Mouse (Mus musculus) MEL (cell line): ENCODE data around the gene Syt7. TPM values are rescaled to one million over a fixed set of nuclear protein-coding genes. Genes with fewer than 3 reads are reported as not detected.

Source experiments
- DNase-seq: peaks from one replicate; pipeline ENCODE4 v3.0.0; 2011; ENCODE audit warnings: low read depth, low spot score
- H3K27ac ChIP-seq: 2 replicates; pipeline ENCODE4 v1.5.1; 2012; ENCODE audit warnings: low read depth, mild to moderate bottlenecking, control low read depth, low read length, moderate library complexity; ENCODE audit not compliant: control insufficient read depth
- H3K27me3 ChIP-seq, 2 experiments: fragments of 150-350 bp in 1 of 2; sonication (generic) in 1 of 2; 2 replicates each; pipeline ENCODE4 v1.6.1; 2012; ENCODE audit warnings: low read length in 2 of 2, mild to moderate bottlenecking in 2 of 2, improper control_type of control experiment in 1 of 2, moderate library complexity in 1 of 2; ENCODE audit not compliant: insufficient read depth in 2 of 2, control insufficient read depth in 1 of 2
- H3K36me3 ChIP-seq, 2 experiments: 2 replicates each; pipeline ENCODE4 v1.6.1; 2012 to 2014; ENCODE audit warnings: low read length in 2 of 2, improper control_type of control experiment in 1 of 2, inconsistent platforms in 1 of 2, mild to moderate bottlenecking in 1 of 2; ENCODE audit not compliant: insufficient read depth in 2 of 2, control insufficient read depth in 1 of 2
- H3K4me1 ChIP-seq, 2 experiments: fragments of 150-350 bp in 1 of 2; sonication (generic) in 1 of 2; 2 replicates each; pipeline ENCODE4 v1.6.1; 2012; ENCODE audit warnings: low read length in 2 of 2, improper control_type of control experiment in 1 of 2, mild to moderate bottlenecking in 1 of 2; ENCODE audit not compliant: insufficient read depth in 2 of 2, control insufficient read depth in 1 of 2
- H3K4me3 ChIP-seq, 2 experiments: fragments of 150-350 bp in 1 of 2; sonication (generic) in 1 of 2; 2 replicates each; pipeline ENCODE4 v1.5.1; 2012; ENCODE audit warnings: low read depth in 2 of 2, low read length in 2 of 2, mild to moderate bottlenecking in 2 of 2, moderate library complexity in 2 of 2, control low read depth in 1 of 2, improper control_type of control experiment in 1 of 2; ENCODE audit not compliant: control insufficient read depth in 1 of 2, insufficient read depth in 1 of 2
- H3K79me2 ChIP-seq: 2 replicates; pipeline ENCODE4 v1.6.1; 2012; ENCODE audit warnings: mild to moderate bottlenecking, low read length, moderate library complexity; ENCODE audit not compliant: control insufficient read depth, poor library complexity, insufficient read depth
- H3K9ac ChIP-seq: 2 replicates; pipeline ENCODE4 v1.6.1; 2012; ENCODE audit warnings: low read depth, mild to moderate bottlenecking, control low read depth, low read length, moderate library complexity; ENCODE audit not compliant: control insufficient read depth, poor library complexity, severe bottlenecking
- H3K9me3 ChIP-seq: fragments of 150-350 bp; sonication (generic); replicated peaks from 2 replicates; pipeline ENCODE4 v1.6.1; 2012; ENCODE audit warnings: mild to moderate bottlenecking, low read length, improper control_type of control experiment, moderate library complexity; ENCODE audit not compliant: insufficient read depth
- BHLHE40 ChIP-seq: IDR thresholded peaks from 2 replicates; pipeline ENCODE4 v1.6.1; 2012; ENCODE audit warnings: low read depth, mild to moderate bottlenecking, inconsistent platforms, low read length, improper control_type of control experiment, borderline replicate concordance
- CHD2 ChIP-seq: IDR thresholded peaks from 2 replicates; pipeline ENCODE4 v1.6.1; 2011; ENCODE audit warnings: low read length, improper control_type of control experiment
- CTCF ChIP-seq, 3 experiments: IDR thresholded peaks in 2 of 3; conservative IDR thresholded peaks in 1 of 3; 2 replicates each; pipeline ENCODE4 v1.5.1; 2011 to 2012; ENCODE audit warnings: low read length in 3 of 3, low read depth in 2 of 3, mild to moderate bottlenecking in 2 of 3, improper control_type of control experiment in 1 of 3, inconsistent platforms in 1 of 3, mixed read lengths in 1 of 3, moderate library complexity in 1 of 3; ENCODE audit not compliant: control insufficient read depth in 1 of 3, insufficient read depth in 1 of 3, poor library complexity in 1 of 3, severe bottlenecking in 1 of 3
- E2F4 ChIP-seq: IDR thresholded peaks from 2 replicates; pipeline ENCODE4 v1.6.1; 2011; ENCODE audit warnings: low read depth, low read length, improper control_type of control experiment, borderline replicate concordance
- EP300 ChIP-seq, 2 experiments: IDR thresholded peaks; 2 replicates each; pipeline ENCODE4 v1.6.1; 2011; ENCODE audit warnings: improper control_type of control experiment in 2 of 2, low read length in 2 of 2, low read depth in 1 of 2, mild to moderate bottlenecking in 1 of 2
- GABPA ChIP-seq: IDR thresholded peaks from 2 replicates; pipeline ENCODE4 v1.6.1; 2012; ENCODE audit warnings: low read depth, mild to moderate bottlenecking, inconsistent platforms, low read length, improper control_type of control experiment, moderate library complexity
- HCFC1 ChIP-seq: IDR thresholded peaks from 2 replicates; pipeline ENCODE4 v1.6.1; 2012; ENCODE audit warnings: low read depth, mild to moderate bottlenecking, inconsistent platforms, low read length, improper control_type of control experiment, moderate library complexity
- JUND ChIP-seq: IDR thresholded peaks from 2 replicates; pipeline ENCODE4 v1.6.1; 2011; ENCODE audit warnings: low read depth, mild to moderate bottlenecking, improper control_type of control experiment, low read length
- MAFK ChIP-seq: IDR thresholded peaks from 2 replicates; pipeline ENCODE4 v1.6.1; 2011; ENCODE audit warnings: low read depth, mild to moderate bottlenecking, low read length, improper control_type of control experiment, borderline replicate concordance
- MAX ChIP-seq: IDR thresholded peaks from 2 replicates; pipeline ENCODE4 v1.6.1; 2011; ENCODE audit warnings: low read length, improper control_type of control experiment
- MXI1 ChIP-seq: IDR thresholded peaks from 2 replicates; pipeline ENCODE4 v1.6.1; 2011; ENCODE audit warnings: mild to moderate bottlenecking, low read depth, low read length, improper control_type of control experiment
- MYB ChIP-seq: IDR thresholded peaks from 2 replicates; pipeline ENCODE4 v1.6.1; 2011; ENCODE audit warnings: mild to moderate bottlenecking, low read depth, low read length, improper control_type of control experiment
- NELFE ChIP-seq: IDR thresholded peaks from 2 replicates; pipeline ENCODE4 v1.6.1; 2011; ENCODE audit warnings: low read depth, low read length, improper control_type of control experiment
- POLR2AphosphoS5 ChIP-seq: IDR thresholded peaks from 2 replicates; pipeline ENCODE4 v1.6.1; 2012; ENCODE audit warnings: low read depth, borderline replicate concordance, mild to moderate bottlenecking, inconsistent platforms, low read length, moderate library complexity, mixed read lengths
- RAD21 ChIP-seq: IDR thresholded peaks from 2 replicates; pipeline ENCODE4 v1.6.1; 2011; ENCODE audit warnings: mild to moderate bottlenecking, low read depth, low read length, improper control_type of control experiment
- RCOR1 ChIP-seq: IDR thresholded peaks from 2 replicates; pipeline ENCODE4 v1.6.1; 2012; ENCODE audit warnings: low read depth, mild to moderate bottlenecking, inconsistent platforms, low read length, improper control_type of control experiment
- SIN3A ChIP-seq: IDR thresholded peaks from 2 replicates; pipeline ENCODE4 v1.6.1; 2012; ENCODE audit warnings: low read length, improper control_type of control experiment, inconsistent platforms
- SMC3 ChIP-seq: IDR thresholded peaks from 2 replicates; pipeline ENCODE4 v1.6.1; 2011; ENCODE audit warnings: low read depth, low read length, improper control_type of control experiment
- ZNF384 ChIP-seq: IDR thresholded peaks from 2 replicates; pipeline ENCODE4 v1.6.1; 2012; ENCODE audit warnings: low read depth, mild to moderate bottlenecking, inconsistent platforms, low read length, improper control_type of control experiment
- polyA plus RNA-seq, 2 experiments: library from polyadenylated mRNA; stranded (reverse) in 1 of 2; unstranded in 1 of 2; fragments of >175 nt in 1 of 2; fragments of >200 nt in 1 of 2; gene quantifications; 2 replicates each; pipeline versions ENCODE4 v1.2.1 to v1.2.4; 2012; ENCODE audit warnings: low replicate concordance in 2 of 2, low read depth in 1 of 2; ENCODE audit not compliant: insufficient read length in 2 of 2, insufficient read depth in 1 of 2, missing spikeins in 1 of 2
- total RNA-seq: library from RNA; depleted of rRNA; stranded (reverse); fragments of 300-350 nt; gene quantifications from 2 replicates; pipeline ENCODE4 v1.2.3, GENCODE M21; 2012

The Syt7 gene
- total and polyA plus RNA-seq, 3 experiments: not detected

DNA sequence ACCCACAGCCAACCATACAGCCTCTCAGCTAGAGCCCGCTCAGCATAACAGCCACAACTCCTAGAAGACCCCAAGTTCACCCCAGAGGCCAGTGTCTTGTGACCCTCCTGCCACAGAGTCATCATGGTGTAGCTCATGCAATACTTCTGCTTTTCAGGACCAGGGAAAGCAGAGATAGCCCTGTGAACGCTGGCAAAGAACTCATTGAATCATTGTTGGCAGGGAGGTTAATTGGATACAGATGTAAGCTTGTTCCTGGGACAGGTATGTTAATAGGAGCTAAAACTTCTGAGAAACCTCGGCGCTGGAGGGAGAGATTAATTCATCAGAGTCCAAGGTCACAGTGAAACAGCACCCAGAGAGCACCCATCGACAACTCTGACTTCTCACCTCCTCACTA, 48.2 kb upstream of the Syt7 start:
- peaks cover 3 to 13% of the 10 kb centered on the region in 2 experiments for H3K27me3 ChIP-seq
- no peaks in the 10 kb centered on the region for H3K79me2 ChIP-seq
- no peak overlapping the region for H3K9ac ChIP-seq
- H3K9me3 ChIP-seq: no peaks in the 10 kb centered on the region
- no peak overlapping the region for H3K4me3 ChIP-seq
- H3K27ac ChIP-seq: no peak overlapping the region
- H3K36me3 ChIP-seq: no peaks in the 10 kb centered on the region
- peak; percentile 12 for DNase-seq
- H3K4me1 ChIP-seq: no peaks in the 10 kb centered on the region
- TF ChIP-seq JUND (no peak), HCFC1 (no peak), EP300 (IDR thresholded peaks at IDR 0.05; ENCODE audit: low read depth in 1 of 2, low read length in 2 of 2) (no peak), CHD2 (no peak), E2F4 (no peak), SMC3 (no peak), MAX (no peak), GABPA (no peak), RCOR1 (no peak), MYB (no peak), ZNF384 (no peak), BHLHE40 (no peak), POLR2AphosphoS5 (no peak), NELFE (no peak)

DNA sequence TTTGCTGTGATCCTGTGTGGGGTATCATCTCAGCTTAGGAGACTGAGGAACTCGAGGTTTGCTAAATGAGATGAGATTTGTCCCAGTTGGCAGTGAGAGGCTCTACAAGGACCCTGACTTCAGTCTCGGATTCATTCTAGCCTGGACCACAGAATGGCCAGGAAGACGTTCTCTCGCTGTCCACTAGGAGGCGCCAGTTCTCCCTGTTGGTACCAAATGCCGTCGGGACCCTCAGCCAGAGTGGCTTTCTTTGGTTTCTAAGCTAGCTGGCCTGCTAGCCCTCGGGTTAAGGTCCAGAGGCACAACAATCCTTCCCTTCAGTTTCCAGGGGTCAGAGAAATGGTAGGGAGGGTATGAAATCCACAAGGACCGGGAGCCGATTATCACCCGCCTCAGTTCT, 47.7 kb upstream of the Syt7 start:
- H3K27me3 ChIP-seq: peaks cover 3 to 13% of the 10 kb centered on the region in 2 experiments
- H3K9ac ChIP-seq: no peak overlapping the region
- H3K27ac ChIP-seq: no peak overlapping the region
- peak; percentile 47 for DNase-seq
- no peak for TF ChIP-seq SIN3A
- peak; percentile 49 for TF ChIP-seq SMC3
- TF ChIP-seq CTCF (IDR thresholded peaks at IDR 0.05 in 2 of 3, conservative IDR thresholded peaks at IDR 0.05 in 1 of 3; ENCODE audit: control insufficient read depth in 1 of 3, insufficient read depth in 1 of 3, low read depth in 2 of 3, low read length in 3 of 3, poor library complexity in 1 of 3, severe bottlenecking in 1 of 3): peak; percentile 76 to 98 (median 88)
- peak; percentile 49 for TF ChIP-seq RAD21
- no peak for TF ChIP-seq MXI1
- no peak for TF ChIP-seq JUND
- TF ChIP-seq E2F4: no peak
- TF ChIP-seq MAFK: no peak
- no peaks in the 10 kb centered on the region for H3K36me3 ChIP-seq
- H3K4me3 ChIP-seq: no peak overlapping the region
- no peaks in the 10 kb centered on the region for H3K79me2 ChIP-seq
- H3K9me3 ChIP-seq: no peaks in the 10 kb centered on the region
- H3K4me1 ChIP-seq: no peaks in the 10 kb centered on the region
